Mouse (Mus musculus) hindbrain, embryonic 16.5 days (tissue): ENCODE data around the gene Fads3. TPM values are rescaled to one million over a fixed set of nuclear protein-coding genes. Genes with fewer than 3 reads are reported as not detected.
A peak's percentile ranks its signal among the peaks of the same experiment; 100 is the strongest.

Experiments used
- ATAC-seq: fragments of 200-750 bp; cut with Nextera tagmentation; 2 replicates; pipeline ENCODE4 v1.8.0; 2017; ENCODE audit warnings: moderate TSS enrichment, moderate library complexity
- H3K27ac ChIP-seq: fragments of 300-500 bp; sonication (generic); 2 replicates; pipeline ENCODE4 v1.5.1; 2014; ENCODE audit warnings: low read depth, mild to moderate bottlenecking, control low read depth, low read length, moderate library complexity
- H3K27me3 ChIP-seq: fragments of 300-500 bp; sonication (generic); replicated peaks from 2 replicates; pipeline ENCODE4 v1.6.1; 2014; ENCODE audit warnings: low read length; ENCODE audit not compliant: control insufficient read depth, insufficient read depth
- H3K36me3 ChIP-seq: fragments of 300-500 bp; sonication (generic); 2 replicates; pipeline ENCODE4 v1.6.1; 2014; ENCODE audit warnings: mild to moderate bottlenecking, low read length, moderate library complexity, mixed read lengths; ENCODE audit not compliant: control insufficient read depth, insufficient read depth
- H3K4me1 ChIP-seq: fragments of 300-500 bp; sonication (generic); 2 replicates; pipeline ENCODE4 v1.6.1; 2014; ENCODE audit warnings: low read depth, low read length; ENCODE audit not compliant: control insufficient read depth, insufficient read depth
- H3K4me2 ChIP-seq: fragments of 300-500 bp; sonication (generic); 2 replicates; pipeline ENCODE4 v1.6.1; 2014; ENCODE audit warnings: mild to moderate bottlenecking, low read length, control low read depth, moderate library complexity
- H3K4me3 ChIP-seq: fragments of 300-500 bp; sonication (generic); 2 replicates; pipeline ENCODE4 v1.5.1; 2014; ENCODE audit warnings: mild to moderate bottlenecking, low read length, control low read depth, moderate library complexity
- H3K9ac ChIP-seq: fragments of 300-500 bp; sonication (generic); 2 replicates; pipeline ENCODE4 v1.6.1; 2014; ENCODE audit warnings: low read depth, mild to moderate bottlenecking, control low read depth, low read length, moderate library complexity
- H3K9me3 ChIP-seq: fragments of 300-500 bp; sonication (generic); 2 replicates; pipeline ENCODE4 v1.6.1; 2014; ENCODE audit warnings: mild to moderate bottlenecking, low read length, moderate library complexity; ENCODE audit not compliant: control insufficient read depth
- WGBS: fragments of 180-500 bp; shearing (Covaris S2); extraction: QIAGEN DNeasy Blood & Tissue Kit; methylation state at CpG from one replicate; pipeline ENCODE4 v1.1.7; 2014; 5-methylcytosine and 5-hydroxymethylcytosine counted together
- polyA plus RNA-seq: library from polyadenylated mRNA; unstranded; fragments of >200 nt; fragmentation: Nextera tagmentation; extraction: Ambion mirVana; gene quantifications from 2 replicates; pipeline ENCODE4 v1.2.1, GENCODE M21; 2015

Fads3 gene
- polyA plus RNA-seq, 1 experiment from 2014 or later: 42.1 TPM

DNA sequence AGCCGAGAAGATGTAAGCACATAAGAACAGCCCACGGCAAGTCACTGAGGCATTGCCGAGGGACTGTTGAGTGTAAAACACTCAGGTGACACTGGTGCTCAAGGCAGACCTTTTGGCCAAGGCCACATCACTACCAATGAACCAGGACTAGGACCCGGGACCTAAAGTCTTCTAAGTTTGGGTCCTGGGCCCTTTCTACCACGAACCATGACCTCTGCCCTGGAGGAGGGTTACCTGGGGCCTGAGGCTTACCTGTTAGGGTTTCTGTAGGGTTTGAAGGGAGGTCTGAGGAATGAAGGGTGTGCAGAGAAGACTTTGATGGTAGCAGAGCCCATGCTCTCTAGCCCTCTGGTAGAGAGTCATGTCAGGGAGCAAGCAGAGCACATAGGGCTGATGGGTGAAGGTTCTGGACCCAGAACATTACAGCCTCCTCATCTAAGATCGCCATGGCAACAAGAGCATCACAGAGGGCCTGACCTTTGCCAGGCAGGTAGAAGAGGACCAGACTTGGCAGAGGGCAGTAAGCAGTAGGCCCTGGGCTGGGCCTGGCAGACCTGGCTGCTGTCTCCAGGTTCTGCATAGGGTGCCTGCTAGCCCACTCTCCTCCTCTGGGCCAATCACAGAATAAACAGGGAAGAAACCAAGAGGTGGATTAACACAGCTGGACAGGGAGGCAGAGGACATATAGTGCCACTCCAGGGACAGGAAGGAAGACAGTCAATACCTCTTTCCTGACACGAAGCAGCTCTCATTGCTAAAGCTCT is 40.0 kb upstream of the Fads3 start, which contains the start of the genes Best1 and Rab3il1:
Gene Best1 (minus strand): TSS at position 428 of the 764 bp plus-strand sequence.
Gene Rab3il1 (plus strand): TSS at position 464 of the 764 bp plus-strand sequence.
- no peaks in the 10 kb centered on the region for H3K36me3 ChIP-seq
- H3K4me1 ChIP-seq: no peaks in the 10 kb centered on the region
- no peak within 1 kb of the TSS for H3K27ac ChIP-seq
- no peaks in the 10 kb centered on the region for H3K9me3 ChIP-seq
- no peak for ATAC-seq
- H3K27me3 ChIP-seq: no peaks in the 10 kb centered on the region
- WGBS: 81% methylated on average over 7 of the region's 7 CpGs
- no peak within 1 kb of the TSS for H3K9ac ChIP-seq
- no peak within 1 kb of the TSS for H3K4me3 ChIP-seq
- H3K4me2 ChIP-seq: no peak within 1 kb of the TSS

DNA sequence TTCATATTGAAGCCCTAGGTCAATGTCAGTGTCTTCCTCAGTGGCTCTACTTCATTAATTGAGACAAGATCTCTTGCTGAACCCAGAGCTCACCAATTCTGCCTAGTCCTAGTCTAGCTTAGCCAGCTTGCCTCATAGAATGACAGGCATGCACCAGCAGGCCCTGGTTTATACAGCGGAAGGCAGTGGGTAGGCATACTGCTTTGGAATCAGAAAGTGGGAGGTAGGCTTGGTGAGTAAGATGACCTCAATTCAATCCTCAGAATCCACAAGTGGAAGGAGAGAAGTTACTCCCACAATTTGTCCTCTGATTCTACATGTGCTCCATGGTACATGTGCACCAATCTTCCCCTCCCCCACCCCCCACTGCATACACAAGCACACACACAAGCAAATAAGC is 37.7 kb upstream of the Fads3 start:
- H3K9me3 ChIP-seq: no peaks in the 10 kb centered on the region
- H3K4me3 ChIP-seq: no peak overlapping the region
- no peaks in the 10 kb centered on the region for H3K27me3 ChIP-seq
- H3K4me2 ChIP-seq: no peak overlapping the region
- 95% methylated on average over 1 of the region's 1 CpGs for WGBS
- H3K27ac ChIP-seq: no peak overlapping the region
- no peaks in the 10 kb centered on the region for H3K4me1 ChIP-seq
- no peak overlapping the region for H3K9ac ChIP-seq
- no peak for ATAC-seq
- H3K36me3 ChIP-seq: no peaks in the 10 kb centered on the region

DNA sequence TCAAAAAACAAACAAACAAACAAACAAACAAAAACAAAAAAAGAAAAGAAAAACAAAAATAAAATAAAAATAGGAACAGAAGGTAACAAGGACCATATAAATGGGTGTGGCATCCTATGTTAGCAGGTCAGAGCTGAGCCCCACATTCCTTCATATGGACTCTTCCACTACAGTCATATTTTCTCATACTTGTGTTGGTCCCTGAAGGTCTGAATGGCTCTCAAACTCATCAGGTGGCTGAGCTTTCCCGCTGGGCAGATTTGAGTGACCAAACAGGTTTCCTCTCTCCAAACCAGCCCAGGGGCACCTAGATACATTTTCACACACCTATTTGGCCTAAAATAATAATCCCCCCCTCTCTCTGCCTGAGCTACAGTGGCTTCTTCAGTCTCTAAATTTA is 30.0 kb upstream of the Fads3 start:
- H3K9me3 ChIP-seq: no peaks in the 10 kb centered on the region
- H3K4me1 ChIP-seq: no peaks in the 10 kb centered on the region
- no peak for ATAC-seq
- H3K27ac ChIP-seq: no peak overlapping the region
- no peaks in the 10 kb centered on the region for H3K27me3 ChIP-seq
- H3K9ac ChIP-seq: no peak overlapping the region
- no peaks in the 10 kb centered on the region for H3K36me3 ChIP-seq
- WGBS: 73% methylated on average over 1 of the region's 1 CpGs
- no peak overlapping the region for H3K4me2 ChIP-seq
- no peak overlapping the region for H3K4me3 ChIP-seq

DNA sequence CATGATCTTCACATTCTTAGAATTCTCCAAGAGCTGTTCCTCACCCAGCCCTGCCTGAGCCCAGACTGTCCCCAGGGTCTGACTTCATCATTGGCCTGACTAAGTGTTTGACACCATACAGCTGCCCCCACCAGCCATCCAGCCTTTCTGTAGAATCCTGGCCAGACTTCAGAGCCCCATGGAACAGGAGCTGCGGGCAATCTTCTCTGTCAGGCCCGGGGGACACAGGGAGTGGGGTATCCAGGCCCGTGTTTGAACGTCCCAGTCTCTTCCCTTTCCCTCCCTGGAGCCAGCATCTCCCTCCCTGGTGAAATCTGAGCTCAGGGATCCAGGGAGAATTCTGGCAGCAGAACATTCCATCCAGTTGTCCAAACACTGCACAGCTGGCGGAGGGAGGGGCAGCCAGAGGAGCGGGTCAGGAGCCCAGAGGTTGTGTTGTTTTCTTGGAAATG is 28.5 kb upstream of the Fads3 start:
- no peak for ATAC-seq
- Histone ChIP-seq H3K4me2 (no peak overlapping the region), H3K4me1 (peaks cover 4% of the 10 kb centered on the region; the same call in 1 of the 2 replicates), H3K27me3 (no peaks in the 10 kb centered on the region), H3K9ac (no peak overlapping the region), H3K4me3 (no peak overlapping the region), H3K36me3 (no peaks in the 10 kb centered on the region), H3K9me3 (no peaks in the 10 kb centered on the region), H3K27ac (peak overlapping the region; percentile 17; the same call in 1 of the 2 replicates)
- 58% methylated on average over 6 of the region's 6 CpGs for WGBS

DNA sequence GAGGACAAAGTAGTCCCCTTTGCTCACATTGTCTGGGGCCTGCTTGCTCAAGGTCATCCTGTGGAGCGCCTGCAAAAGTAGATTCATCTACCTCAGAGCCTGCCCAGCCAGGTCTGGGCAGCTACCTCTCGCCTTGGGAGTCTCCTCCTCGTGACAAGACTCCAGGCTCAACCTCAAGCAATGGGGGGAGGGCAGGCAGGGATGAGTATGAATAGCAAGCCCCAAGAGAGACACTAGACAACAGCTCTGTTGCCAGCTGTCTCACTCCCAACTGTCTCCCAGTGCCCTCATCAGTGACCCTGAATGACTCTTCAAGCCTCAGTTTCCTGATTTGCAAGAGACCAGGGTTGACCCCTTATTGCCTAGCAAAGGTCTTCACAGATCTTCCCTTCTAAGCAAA is 28.0 kb upstream of the Fads3 start:
- Histone ChIP-seq H3K36me3 (no peaks in the 10 kb centered on the region), H3K9ac (no peak overlapping the region), H3K9me3 (no peaks in the 10 kb centered on the region), H3K4me1 (peaks cover 5% of the 10 kb centered on the region), H3K4me3 (no peak overlapping the region), H3K27ac (no peak overlapping the region), H3K4me2 (no peak overlapping the region), H3K27me3 (no peaks in the 10 kb centered on the region)
- no peak for ATAC-seq
- 57% methylated on average over 3 of the region's 3 CpGs for WGBS

DNA sequence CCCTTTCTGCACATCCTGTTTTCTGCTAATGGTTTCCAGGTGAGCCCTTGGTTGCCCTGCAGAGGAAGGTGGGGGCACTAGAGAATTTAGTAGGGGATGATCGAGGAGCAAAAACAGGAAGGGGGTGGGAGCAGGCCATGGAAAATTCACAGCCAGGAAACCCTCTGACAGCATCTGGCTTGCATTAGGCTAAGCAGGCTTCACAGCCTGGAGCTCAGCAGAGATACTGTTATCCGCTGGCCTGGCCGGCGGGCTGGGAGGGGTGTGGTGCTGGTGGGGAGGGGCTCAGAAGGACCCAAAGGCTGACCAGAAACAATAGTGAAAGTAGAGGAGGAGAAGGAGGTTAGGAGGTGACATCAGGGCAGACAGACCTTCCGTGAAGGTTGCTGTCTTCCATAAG is 27.5 kb upstream of the Fads3 start:
- H3K9me3 ChIP-seq: no peaks in the 10 kb centered on the region
- H3K36me3 ChIP-seq: no peaks in the 10 kb centered on the region
- H3K4me2 ChIP-seq: no peak overlapping the region
- peaks cover 11% of the 10 kb centered on the region for H3K4me1 ChIP-seq
- ATAC-seq: no peak
- H3K27ac ChIP-seq: no peak overlapping the region
- H3K4me3 ChIP-seq: no peak overlapping the region
- H3K9ac ChIP-seq: no peak overlapping the region
- no peaks in the 10 kb centered on the region for H3K27me3 ChIP-seq
- WGBS: 79% methylated on average over 5 of the region's 5 CpGs

DNA sequence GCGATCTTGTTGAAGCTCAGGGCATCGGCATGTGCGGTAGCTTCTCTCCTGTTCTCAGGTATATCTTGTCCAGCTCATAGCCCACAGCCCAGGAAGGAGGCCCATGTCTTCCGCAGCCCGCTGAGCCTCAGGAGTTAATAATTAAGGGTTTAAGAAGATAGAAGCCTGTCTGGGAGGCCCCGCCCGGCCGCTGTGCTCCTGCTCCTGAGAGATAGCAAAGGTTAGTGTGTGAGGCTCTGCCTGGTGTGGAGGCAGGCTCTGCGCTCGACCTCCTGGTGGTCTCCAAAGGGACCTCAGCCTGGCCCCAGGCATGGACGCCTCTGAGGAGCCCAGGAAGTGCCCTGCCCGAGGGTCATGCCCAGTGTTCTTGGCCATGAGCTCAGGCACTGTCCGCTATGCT is 26.5 kb upstream of the Fads3 start:
- WGBS: 84% methylated on average over 13 of the region's 13 CpGs
- no peak overlapping the region for H3K4me3 ChIP-seq
- H3K27ac ChIP-seq: no peak overlapping the region
- H3K36me3 ChIP-seq: no peaks in the 10 kb centered on the region
- no peaks in the 10 kb centered on the region for H3K9me3 ChIP-seq
- H3K9ac ChIP-seq: no peak overlapping the region
- H3K4me1 ChIP-seq: peaks cover 18% of the 10 kb centered on the region
- no peak for ATAC-seq
- H3K27me3 ChIP-seq: no peaks in the 10 kb centered on the region
- no peak overlapping the region for H3K4me2 ChIP-seq

DNA sequence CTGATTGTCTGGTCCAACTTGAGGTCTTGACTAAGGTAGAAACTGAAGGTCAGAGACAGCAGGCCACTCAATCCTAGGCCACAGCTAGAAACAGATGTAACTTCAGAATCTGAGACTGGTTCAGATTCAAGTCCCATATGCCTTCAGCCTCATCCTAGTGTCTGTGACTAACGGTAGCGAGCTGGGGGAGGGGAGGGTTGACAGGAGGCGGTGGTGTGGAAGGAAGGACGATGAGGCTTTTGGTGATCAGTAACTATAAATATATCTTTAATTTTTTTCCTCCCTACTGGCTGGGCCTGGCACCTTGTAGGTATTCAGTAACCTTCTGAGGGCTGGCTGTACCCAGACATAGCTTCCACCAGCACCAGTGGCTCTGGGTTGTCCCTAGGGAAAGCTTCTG is 25.9 kb upstream of the Fads3 start:
- ATAC-seq: no peak
- no peaks in the 10 kb centered on the region for H3K9me3 ChIP-seq

DNA sequence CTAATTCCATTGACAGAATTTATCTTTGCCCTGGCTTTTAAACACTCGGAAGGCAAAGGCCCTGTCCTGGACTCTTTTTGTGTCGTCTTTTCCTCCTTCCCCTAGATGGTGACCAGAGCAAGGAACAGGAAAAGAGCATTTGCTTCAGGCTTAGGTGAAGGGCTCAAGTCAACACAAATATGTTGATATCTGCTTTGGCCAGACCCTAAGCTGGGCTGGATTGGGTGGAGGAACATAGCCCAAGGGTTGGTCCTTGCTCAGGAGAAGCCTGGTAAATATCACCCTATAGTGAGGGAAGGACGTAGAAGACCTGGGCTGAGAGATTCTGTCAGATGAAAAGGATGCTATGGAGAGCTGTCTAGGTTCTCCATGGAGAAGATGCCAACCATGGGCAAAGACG is 25.2 kb upstream of the Fads3 start:
- Histone ChIP-seq H3K27me3 (no peaks in the 10 kb centered on the region), H3K4me1 (peaks cover 18% of the 10 kb centered on the region), H3K36me3 (no peaks in the 10 kb centered on the region), H3K27ac (no peak overlapping the region), H3K4me3 (no peak overlapping the region), H3K4me2 (no peak overlapping the region), H3K9me3 (no peaks in the 10 kb centered on the region), H3K9ac (no peak overlapping the region)
- ATAC-seq: no peak
- 90% methylated on average over 4 of the region's 4 CpGs for WGBS

More for the DNA sequence above, 25.9 kb upstream of the Fads3 start:
- no peaks in the 10 kb centered on the region for H3K27me3 ChIP-seq
- no peak overlapping the region for H3K4me3 ChIP-seq
- no peaks in the 10 kb centered on the region for H3K36me3 ChIP-seq
- H3K9ac ChIP-seq: no peak overlapping the region
- no peak overlapping the region for H3K27ac ChIP-seq
- H3K4me2 ChIP-seq: no peak overlapping the region
- WGBS: 67% methylated on average over 4 of the region's 4 CpGs
- peaks cover 18% of the 10 kb centered on the region for H3K4me1 ChIP-seq
